Mouse (Mus musculus) midbrain, postnatal 0 days (tissue): ENCODE results near the gene Tnip1. TPM values are rescaled to one million over a fixed set of nuclear protein-coding genes. Genes with fewer than 3 reads are reported as not detected.

ENCODE experiments used
- ATAC-seq: fragments of 200-750 bp; cut with Nextera tagmentation; 2 replicates; pipeline ENCODE4 v1.8.0; 2017; ENCODE audit warnings: moderate number of reproducible peaks, mild to moderate bottlenecking, moderate TSS enrichment, moderate library complexity; ENCODE audit not compliant: low FRiP score
- DNase-seq: peaks from one replicate; pipeline ENCODE4 v3.0.0-alpha.2; 2015; ENCODE audit warnings: low spot score
- H3K27ac ChIP-seq: fragments of 300-500 bp; sonication (generic); 2 replicates; pipeline ENCODE4 v1.5.1; 2014; ENCODE audit warnings: low read depth, mild to moderate bottlenecking, low read length, mixed read lengths
- H3K27me3 ChIP-seq: fragments of 300-500 bp; sonication (generic); 2 replicates; pipeline ENCODE4 v1.6.1; 2014; ENCODE audit warnings: low read length, control low read depth, mixed read lengths; ENCODE audit not compliant: insufficient read depth
- H3K36me3 ChIP-seq: fragments of 300-500 bp; sonication (generic); 2 replicates; pipeline ENCODE4 v1.6.1; 2014; ENCODE audit warnings: low read length, control low read depth, mixed read lengths; ENCODE audit not compliant: insufficient read depth
- H3K4me1 ChIP-seq: fragments of 300-500 bp; sonication (generic); 2 replicates; pipeline ENCODE4 v1.6.1; 2014; ENCODE audit warnings: mild to moderate bottlenecking, control low read depth, antibody characterized with exemption, low read length, mixed read lengths; ENCODE audit not compliant: insufficient read depth
- H3K4me2 ChIP-seq: fragments of 300-500 bp; sonication (generic); 2 replicates; pipeline ENCODE4 v1.6.1; 2014; ENCODE audit warnings: low read depth, mild to moderate bottlenecking, low read length, mixed read lengths; ENCODE audit not compliant: poor library complexity, severe bottlenecking
- H3K4me3 ChIP-seq: fragments of 300-500 bp; sonication (generic); 2 replicates; pipeline ENCODE4 v1.5.1; 2014; ENCODE audit warnings: low read depth, mild to moderate bottlenecking, low read length, moderate library complexity
- H3K9ac ChIP-seq: fragments of 300-500 bp; sonication (generic); replicated peaks from 2 replicates; pipeline ENCODE4 v1.6.1; 2014; ENCODE audit warnings: mild to moderate bottlenecking, low read length, moderate library complexity, mixed read lengths; ENCODE audit not compliant: poor library complexity, severe bottlenecking
- H3K9me3 ChIP-seq: fragments of 300-500 bp; sonication (generic); 2 replicates; pipeline ENCODE4 v1.6.1; 2016; ENCODE audit warnings: low read length, control low read depth
- CTCF ChIP-seq: IDR thresholded peaks from 2 replicates; pipeline ENCODE4 v1.5.1; 2016; ENCODE audit warnings: antibody characterized with exemption, mild to moderate bottlenecking
- WGBS: fragments of 180-500 bp; shearing (Covaris S2); extraction: QIAGEN DNeasy Blood & Tissue Kit; methylation state at CpG from one replicate; pipeline ENCODE4 v1.1.7; 2014; 5-methylcytosine and 5-hydroxymethylcytosine counted together
- polyA plus RNA-seq: library from polyadenylated mRNA; unstranded; fragments of >200 nt; fragmentation: Nextera tagmentation; extraction: Ambion mirVana; gene quantifications from 2 replicates; pipeline ENCODE4 v1.2.1, GENCODE M21; 2015
- total RNA-seq: library from RNA; depleted of rRNA; stranded (reverse); fragments of >200 nt; gene quantifications from 2 replicates; pipeline ENCODE4 v1.2.3, GENCODE M21; 2014; rRNA removed

The Tnip1 gene
- total and polyA plus RNA-seq, 2 experiments from 2014 or later: 17.2 to 19.2 TPM

DNA sequence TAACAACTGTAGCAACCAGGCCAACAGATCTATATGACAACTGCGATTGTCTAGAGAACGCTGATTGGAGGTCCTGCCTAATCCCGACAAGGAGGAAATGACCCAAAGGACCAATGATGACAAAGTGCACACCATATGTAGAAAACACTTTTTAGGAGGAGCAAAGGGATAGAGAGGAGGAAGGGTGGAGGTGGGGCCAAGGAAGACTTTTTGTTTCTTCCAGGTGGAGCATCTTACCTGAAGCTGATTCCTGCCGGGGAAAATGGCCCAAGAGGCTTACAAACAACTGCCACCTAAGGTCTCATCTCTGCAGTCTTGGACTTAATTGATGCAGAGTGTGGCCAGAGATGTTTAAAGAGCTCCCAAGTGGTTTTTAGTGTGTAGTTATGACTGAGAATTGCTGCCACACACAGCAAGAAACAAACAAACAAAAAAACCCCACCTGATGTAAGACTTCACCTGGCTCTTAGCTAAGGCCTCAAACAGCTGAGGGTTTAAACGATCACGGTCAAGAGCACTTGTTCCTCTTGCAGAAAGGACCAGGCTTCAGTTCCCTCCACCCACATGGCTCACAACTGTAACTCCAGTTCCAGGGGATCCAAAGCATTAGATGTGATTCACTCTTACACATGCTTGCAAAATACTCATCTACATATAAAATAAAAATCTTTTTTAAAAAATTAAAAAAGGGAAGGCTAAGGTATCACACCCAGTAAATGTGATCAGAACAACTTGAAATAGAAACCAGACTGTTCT lies 97.2 kb downstream of the Tnip1 start:
- peaks cover 4% of the 10 kb centered on the region for H3K36me3 ChIP-seq
- peak overlapping the region; percentile 89 for H3K27ac ChIP-seq
- no peak for ATAC-seq
- DNase-seq: no peak
- peaks cover 8% of the 10 kb centered on the region; the same call in 1 of the 2 replicates for H3K4me1 ChIP-seq
- H3K27me3 ChIP-seq: no peaks in the 10 kb centered on the region
- peak overlapping the region; percentile 53 for H3K4me2 ChIP-seq
- H3K9me3 ChIP-seq: no peaks in the 10 kb centered on the region
- H3K9ac ChIP-seq: peak overlapping the region; percentile 98
- peak overlapping the region; percentile 92 for H3K4me3 ChIP-seq
- WGBS: 75% methylated on average over 6 of the region's 6 CpGs
- TF ChIP-seq CTCF: no peak

DNA sequence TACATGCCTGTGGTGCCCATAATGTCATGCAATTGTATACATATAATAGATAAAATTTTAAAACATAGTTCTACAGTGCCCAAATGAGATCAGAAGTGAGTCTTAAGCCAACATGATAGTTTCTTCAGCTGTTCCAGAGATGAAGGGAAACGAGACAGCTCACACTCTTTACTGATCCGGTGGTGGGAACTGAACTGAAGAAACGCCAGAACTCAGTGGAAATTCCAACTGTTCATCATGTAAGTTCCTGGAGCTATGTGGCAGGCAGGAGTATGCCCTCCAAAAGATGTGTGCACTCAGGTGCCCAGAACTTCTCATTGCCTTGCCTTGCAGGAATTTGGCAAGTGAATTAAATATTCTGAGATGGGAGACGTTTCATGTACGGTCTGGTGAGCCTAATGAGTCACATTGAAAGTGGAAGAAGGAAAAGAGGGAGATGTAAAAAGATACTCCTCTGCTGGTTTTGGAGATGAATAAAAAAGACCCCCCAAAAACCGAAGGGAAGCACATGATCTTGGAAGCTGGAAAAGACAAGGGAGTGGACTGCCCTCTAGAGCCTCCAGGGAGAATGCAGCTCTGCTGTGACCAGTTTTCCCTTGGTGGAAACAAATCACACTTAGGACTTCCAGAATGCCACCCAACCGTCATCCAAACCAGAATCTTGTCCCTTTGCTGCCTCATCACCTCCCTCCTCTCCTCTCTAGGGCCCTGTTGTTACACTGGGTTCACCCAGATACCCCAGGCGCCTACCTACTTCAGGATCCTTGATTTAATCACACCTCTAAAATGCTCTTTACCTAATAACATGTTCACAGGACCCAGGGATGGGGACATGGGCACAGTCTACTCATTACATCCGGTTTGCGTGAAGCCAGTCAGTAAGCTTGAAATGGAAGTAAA lies 99.8 kb downstream of the Tnip1 start:
- Histone ChIP-seq H3K36me3 (no peaks in the 10 kb centered on the region), H3K9ac (no peak overlapping the region), H3K4me3 (no peak overlapping the region), H3K27me3 (no peaks in the 10 kb centered on the region), H3K4me1 (0 out of 2 replicates have a peak, but pooled peaks cover 5% of the 10 kb centered on the region), H3K27ac (no peak overlapping the region), H3K4me2 (no peak overlapping the region), H3K9me3 (no peaks in the 10 kb centered on the region)
- peak; percentile 82 for DNase-seq
- no peak for ATAC-seq
- WGBS: 42% methylated on average over 10 of the region's 10 CpGs
- peak; percentile 88 for TF ChIP-seq CTCF

DNA sequence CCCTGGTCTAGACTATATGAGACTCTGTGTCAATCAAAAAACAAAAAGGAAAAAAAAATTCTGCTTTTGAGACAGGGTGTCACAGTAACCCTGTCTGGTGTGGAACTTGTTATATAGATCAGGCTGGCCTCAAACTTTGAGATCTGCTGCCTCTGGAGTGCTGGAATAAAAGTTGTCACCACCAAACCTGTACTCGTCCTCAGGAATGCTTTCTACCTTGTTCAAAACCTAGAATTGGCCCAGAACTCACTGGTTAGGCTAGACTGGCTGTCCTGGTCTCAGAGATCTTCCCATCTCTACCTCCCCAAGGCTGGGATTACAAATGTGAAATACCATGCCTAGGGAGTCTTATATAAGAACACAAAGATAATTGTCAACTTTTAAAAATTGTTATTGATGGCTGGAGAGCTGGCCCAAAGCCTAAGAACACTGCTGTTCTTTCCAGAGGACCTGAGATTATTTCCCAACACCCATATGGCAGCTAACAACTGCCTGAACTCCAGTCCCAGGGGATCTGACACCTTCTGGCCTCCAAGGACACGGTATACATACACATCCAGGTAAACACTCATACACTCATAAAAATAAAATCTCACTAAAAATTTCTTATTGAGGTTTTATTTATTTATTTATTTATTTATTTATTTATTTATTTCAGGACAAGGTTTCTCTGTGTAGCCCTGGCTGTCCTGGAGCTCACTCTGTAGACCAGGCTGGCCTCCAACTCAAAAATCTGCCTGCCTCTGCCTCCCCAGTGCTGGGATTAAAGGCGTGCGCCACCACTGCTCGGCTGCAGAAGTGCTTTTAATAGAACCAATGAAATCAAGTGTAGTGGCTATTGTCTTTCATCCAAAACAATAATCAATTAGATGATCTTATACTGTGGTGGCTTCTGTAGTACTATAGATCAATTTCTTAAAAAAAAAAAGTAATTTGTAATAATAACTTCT lies 101.0 kb downstream of the Tnip1 start:
- H3K4me3 ChIP-seq: no peak overlapping the region
- no peaks in the 10 kb centered on the region for H3K27me3 ChIP-seq
- 0 out of 2 replicates have a peak overlapping the region, but pooled peaks have one; percentile 85 for H3K27ac ChIP-seq
- TF ChIP-seq CTCF: no peak
- H3K9me3 ChIP-seq: no peaks in the 10 kb centered on the region
- WGBS: 91% methylated on average over 5 of the region's 5 CpGs
- H3K9ac ChIP-seq: no peak overlapping the region
- no peak for DNase-seq
- no peak overlapping the region for H3K4me2 ChIP-seq
- no peaks in the 10 kb centered on the region for H3K36me3 ChIP-seq
- ATAC-seq: no peak
- H3K4me1 ChIP-seq: 0 out of 2 replicates have a peak, but pooled peaks cover 3% of the 10 kb centered on the region

Other genes with a start within 250 kb of the Tnip1 start
- gene Cdc42se2, start 175.2 kb downstream of the Tnip1 start, total RNA-seq: 134 and 137 TPM in 2 replicates
- 130 and 134 TPM in 2 replicates for gene Cdc42se2, start 175.2 kb downstream of the Tnip1 start, polyA plus RNA-seq
- 3.2 and 5.2 TPM in 2 replicates for gene Lyrm7, start 102.0 kb downstream of the Tnip1 start, total RNA-seq
- 7.9 and 8.8 TPM in 2 replicates for gene Lyrm7, start 102.0 kb downstream of the Tnip1 start, polyA plus RNA-seq
- gene Hint1, start 96.5 kb downstream of the Tnip1 start, total RNA-seq: 475 and 586 TPM in 2 replicates
- 1,006 and 1,130 TPM in 2 replicates for gene Hint1, start 96.5 kb downstream of the Tnip1 start, polyA plus RNA-seq
- gene Gpx3, start 60.5 kb downstream of the Tnip1 start, total RNA-seq: 14.6 and 23.1 TPM in 2 replicates
- gene Gpx3, start 60.5 kb downstream of the Tnip1 start, polyA plus RNA-seq: 69.3 and 70.3 TPM in 2 replicates
- 48.2 and 51.5 TPM in 2 replicates for gene Anxa6, start 70.5 kb upstream of the Tnip1 start, total RNA-seq
- 37.6 and 39.3 TPM in 2 replicates for gene Anxa6, start 70.5 kb upstream of the Tnip1 start, polyA plus RNA-seq
- 0.33 and 2.2 TPM in 2 replicates for gene Ccdc69, start 115.2 kb upstream of the Tnip1 start, total RNA-seq
- gene Ccdc69, start 115.2 kb upstream of the Tnip1 start, polyA plus RNA-seq: 0.39 and 0.52 TPM in 2 replicates
- gene Gm2a, start 135.2 kb upstream of the Tnip1 start, total RNA-seq: 31.5 and 46.4 TPM in 2 replicates
- gene Gm2a, start 135.2 kb upstream of the Tnip1 start, polyA plus RNA-seq: 50.0 and 55.7 TPM in 2 replicates
- not detected in 2 replicates for gene Slc36a3, start 188.8 kb upstream of the Tnip1 start, total RNA-seq
- not detected in 2 replicates for gene Slc36a3, start 188.8 kb upstream of the Tnip1 start, polyA plus RNA-seq
- gene Slc36a2, start 222.2 kb upstream of the Tnip1 start, total RNA-seq: 0.27 and 0.61 TPM in 2 replicates
- gene Slc36a2, start 222.2 kb upstream of the Tnip1 start, polyA plus RNA-seq: 0.52 and 0.79 TPM in 2 replicates
- gene Slc36a1, start 241.4 kb upstream of the Tnip1 start, total RNA-seq: 27.6 and 31.8 TPM in 2 replicates
- gene Slc36a1, start 241.4 kb upstream of the Tnip1 start, polyA plus RNA-seq: 2.5 and 2.8 TPM in 2 replicates